Mouse (Mus musculus) stomach, embryonic 15.5 days (tissue): ENCODE measurements around the gene Adamts3. TPM values are rescaled to one million over a fixed set of nuclear protein-coding genes. Genes with fewer than 3 reads are reported as not detected.

Experiments used
- ATAC-seq: fragments of 200-750 bp; cut with Nextera tagmentation; 2 replicates; pipeline ENCODE4 v1.8.0; 2017; ENCODE audit warnings: low read depth, moderate number of reproducible peaks, moderate TSS enrichment; ENCODE audit not compliant: insufficient read depth, low FRiP score
- H3K27ac ChIP-seq: fragments of 300-500 bp; sonication (generic); 2 replicates; pipeline ENCODE4 v1.5.1; 2015; ENCODE audit warnings: mild to moderate bottlenecking, inconsistent platforms
- H3K27me3 ChIP-seq: fragments of 300-500 bp; sonication (generic); replicated peaks from 2 replicates; pipeline ENCODE4 v1.6.1; 2015; ENCODE audit warnings: inconsistent platforms
- H3K36me3 ChIP-seq: fragments of 300-500 bp; sonication (generic); 2 replicates; pipeline ENCODE4 v1.6.1; 2015; ENCODE audit warnings: inconsistent platforms
- H3K4me1 ChIP-seq: fragments of 300-500 bp; sonication (generic); 2 replicates; pipeline ENCODE4 v1.6.1; 2015; ENCODE audit warnings: inconsistent platforms
- H3K4me2 ChIP-seq: fragments of 300-500 bp; sonication (generic); 2 replicates; pipeline ENCODE4 v1.6.1; 2015; ENCODE audit warnings: mild to moderate bottlenecking, inconsistent platforms
- H3K4me3 ChIP-seq: fragments of 300-500 bp; sonication (generic); replicated peaks from 2 replicates; pipeline ENCODE4 v1.5.1; 2015; ENCODE audit warnings: inconsistent platforms
- H3K9ac ChIP-seq: fragments of 300-500 bp; sonication (generic); 2 replicates; pipeline ENCODE4 v1.6.1; 2015; ENCODE audit warnings: inconsistent platforms
- H3K9me3 ChIP-seq: fragments of 300-500 bp; sonication (generic); 2 replicates; pipeline ENCODE4 v1.6.1; 2016; ENCODE audit warnings: inconsistent platforms
- WGBS: fragments of 180-500 bp; shearing (Covaris S2); methylation state at CpG from one replicate; pipeline ENCODE4 v1.1.7; 2015; 5-methylcytosine and 5-hydroxymethylcytosine counted together
- polyA plus RNA-seq: library from polyadenylated mRNA; unstranded; fragments of >200 nt; fragmentation: Nextera tagmentation; extraction: Ambion mirVana; gene quantifications from 2 replicates; pipeline ENCODE4 v1.2.1, GENCODE M21; 2015

Gene Adamts3
- polyA plus RNA-seq, 1 experiment from 2014 or later = 2.2 TPM

GRCm38 (mm10) chr5:89881425-89881824, 1.7 kb downstream of the Adamts3 start:
- Histone ChIP-seq H3K4me1 (0 out of 2 replicates have a peak, but pooled peaks cover 2% of the 10 kb centered on the region), H3K4me3 (0 out of 2 replicates have a peak overlapping the region, but pooled peaks have one; percentile 75)
- 46% methylated on average over 4 of the region's 4 CpGs for WGBS

DNA sequence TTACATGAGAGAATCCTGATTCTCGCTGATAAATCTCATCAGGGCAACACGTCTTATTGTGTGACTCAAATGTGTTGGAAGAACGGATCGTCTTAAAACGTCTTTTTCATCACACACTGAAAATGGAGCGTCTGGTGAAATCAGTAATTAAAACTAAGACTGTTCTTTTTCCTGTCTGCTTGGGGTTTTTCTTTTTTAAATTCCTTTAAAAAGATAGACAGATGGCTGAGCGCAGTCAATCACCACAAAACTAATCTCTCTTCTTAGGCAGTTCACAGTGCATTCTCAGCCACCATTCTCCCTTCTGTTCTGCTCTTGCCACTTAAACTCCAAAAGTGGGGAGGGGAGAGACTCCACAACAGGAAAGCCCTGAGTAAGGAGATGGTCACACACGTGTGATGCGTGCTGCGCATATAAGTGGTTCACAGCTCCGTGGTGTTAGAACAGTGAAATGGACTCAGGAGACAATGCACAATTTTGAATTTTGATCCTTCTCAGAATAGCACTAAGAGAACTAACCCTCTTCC, 4.2 kb downstream of the Adamts3 start:
- 79% methylated on average over 11 of the region's 11 CpGs for WGBS
- 0 out of 2 replicates have a peak, but pooled peaks cover 2% of the 10 kb centered on the region for H3K4me1 ChIP-seq
- no peak overlapping the region for H3K27ac ChIP-seq
- H3K9ac ChIP-seq = no peak overlapping the region
- H3K9me3 ChIP-seq = no peaks in the 10 kb centered on the region
- no peaks in the 10 kb centered on the region for H3K27me3 ChIP-seq
- H3K4me2 ChIP-seq = no peak overlapping the region
- no peaks in the 10 kb centered on the region for H3K36me3 ChIP-seq
- no peak for ATAC-seq
- H3K4me3 ChIP-seq = no peak overlapping the region

More at GRCm38 (mm10) chr5:89881425-89881824, 1.7 kb downstream of the Adamts3 start:
- Histone ChIP-seq H3K9ac (no peak overlapping the region), H3K9me3 (no peaks in the 10 kb centered on the region), H3K27me3 (no peaks in the 10 kb centered on the region), H3K4me2 (peak overlapping the region; percentile 100), H3K27ac (no peak overlapping the region), H3K36me3 (no peaks in the 10 kb centered on the region)
- ATAC-seq = no peak

GRCm38 (mm10) chr5:89872661-89873060, 10.5 kb downstream of the Adamts3 start:
- Histone ChIP-seq H3K27ac (no peak overlapping the region), H3K4me3 (no peak overlapping the region), H3K4me2 (no peak overlapping the region), H3K36me3 (no peaks in the 10 kb centered on the region), H3K9ac (no peak overlapping the region), H3K9me3 (no peaks in the 10 kb centered on the region), H3K4me1 (no peaks in the 10 kb centered on the region), H3K27me3 (no peaks in the 10 kb centered on the region)
- no peak for ATAC-seq
- 41% methylated on average over 2 of the region's 2 CpGs for WGBS

GRCm38 (mm10) chr5:89859603-89860002, 23.5 kb downstream of the Adamts3 start:
- Histone ChIP-seq H3K36me3 (no peaks in the 10 kb centered on the region), H3K27me3 (no peaks in the 10 kb centered on the region), H3K4me1 (no peaks in the 10 kb centered on the region), H3K4me2 (no peak overlapping the region), H3K9ac (no peak overlapping the region), H3K27ac (no peak overlapping the region), H3K4me3 (no peak overlapping the region), H3K9me3 (no peaks in the 10 kb centered on the region)
- WGBS = 76% methylated on average over 4 of the region's 4 CpGs
- ATAC-seq = no peak

DNA sequence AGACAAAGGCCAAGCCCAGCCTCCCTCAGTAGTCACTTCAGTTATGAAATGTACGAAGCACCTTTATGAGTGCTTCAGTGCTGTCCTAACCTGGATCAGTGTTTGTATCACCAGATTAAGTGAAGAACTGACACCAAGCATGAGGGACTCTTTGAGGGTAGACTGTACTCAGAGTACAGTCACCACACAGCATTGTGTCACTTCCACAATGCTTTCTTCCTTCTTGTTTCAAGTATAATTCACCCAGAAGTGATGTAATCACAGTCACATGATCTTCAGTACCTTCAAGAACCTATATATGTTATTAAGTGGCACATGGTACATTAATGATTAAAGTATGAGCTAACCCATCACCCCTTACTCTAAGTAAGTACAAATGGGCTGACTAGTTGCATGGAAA, 24.3 kb downstream of the Adamts3 start:
- Histone ChIP-seq H3K36me3 (no peaks in the 10 kb centered on the region), H3K9ac (no peak overlapping the region), H3K9me3 (no peaks in the 10 kb centered on the region), H3K4me1 (no peaks in the 10 kb centered on the region), H3K4me2 (no peak overlapping the region), H3K27ac (no peak overlapping the region), H3K27me3 (no peaks in the 10 kb centered on the region), H3K4me3 (no peak overlapping the region)
- 86% methylated on average over 1 of the region's 1 CpGs for WGBS
- ATAC-seq = no peak

- Histone ChIP-seq H3K4me2 (no peak overlapping the region), H3K27ac (no peak overlapping the region), H3K4me3 (no peak overlapping the region), H3K36me3 (no peaks in the 10 kb centered on the region), H3K27me3 (no peaks in the 10 kb centered on the region), H3K9me3 (no peaks in the 10 kb centered on the region), H3K4me1 (0 out of 2 replicates have a peak, but pooled peaks cover 3% of the 10 kb centered on the region), H3K9ac (no peak overlapping the region)
- 54% methylated on average over 1 of the region's 1 CpGs for WGBS
- ATAC-seq = no peak
Observed at GRCm38 (mm10) chr5:89846551-89846950, 36.6 kb downstream of the Adamts3 start.

- H3K9ac ChIP-seq = no peak overlapping the region
- ATAC-seq = peak; percentile 77
Observed at GRCm38 (mm10) chr5:89844354-89844753, 38.8 kb downstream of the Adamts3 start.

DNA sequence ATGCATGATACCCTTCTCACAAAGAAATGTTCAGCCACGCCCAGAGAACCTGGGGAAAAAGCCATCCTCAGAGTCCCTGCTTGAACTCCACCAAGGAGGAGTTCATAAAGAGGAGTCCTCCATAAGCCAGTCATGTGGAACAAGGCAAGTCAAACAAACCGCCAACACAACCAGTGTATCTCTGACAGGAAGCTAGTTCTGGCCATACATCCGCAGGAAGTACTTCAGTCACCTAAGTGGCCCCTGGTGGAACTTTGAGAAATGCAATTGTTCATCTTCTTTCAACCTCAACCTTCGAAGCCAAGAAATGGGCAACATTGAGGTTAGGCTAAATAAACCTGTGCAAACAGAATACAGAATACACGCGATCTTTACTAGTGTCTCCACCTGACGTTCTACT, 39.7 kb downstream of the Adamts3 start:
- H3K9me3 ChIP-seq = no peaks in the 10 kb centered on the region
- H3K4me3 ChIP-seq = no peak overlapping the region
- no peak overlapping the region for H3K4me2 ChIP-seq
- WGBS = 83% methylated on average over 7 of the region's 7 CpGs
- H3K9ac ChIP-seq = no peak overlapping the region
- ATAC-seq = no peak
- no peaks in the 10 kb centered on the region for H3K36me3 ChIP-seq
- H3K27ac ChIP-seq = no peak overlapping the region
- 0 out of 2 replicates have a peak, but pooled peaks cover 3% of the 10 kb centered on the region for H3K4me1 ChIP-seq
- no peaks in the 10 kb centered on the region for H3K27me3 ChIP-seq

More at GRCm38 (mm10) chr5:89844354-89844753, 38.8 kb downstream of the Adamts3 start:
- Histone ChIP-seq H3K27me3 (no peaks in the 10 kb centered on the region), H3K4me1 (0 out of 2 replicates have a peak, but pooled peaks cover 3% of the 10 kb centered on the region), H3K4me3 (no peak overlapping the region), H3K9me3 (no peaks in the 10 kb centered on the region), H3K36me3 (no peaks in the 10 kb centered on the region), H3K4me2 (no peak overlapping the region), H3K27ac (no peak overlapping the region)
- WGBS = 18% methylated on average over 5 of the region's 5 CpGs

GRCm38 (mm10) chr5:89839627-89840026, 43.5 kb downstream of the Adamts3 start:
- H3K9ac ChIP-seq = no peak overlapping the region
- no peak for ATAC-seq
- 0 out of 2 replicates have a peak, but pooled peaks cover 3% of the 10 kb centered on the region for H3K4me1 ChIP-seq
- no peak overlapping the region for H3K27ac ChIP-seq
- H3K27me3 ChIP-seq = no peaks in the 10 kb centered on the region
- H3K36me3 ChIP-seq = no peaks in the 10 kb centered on the region
- WGBS = 58% methylated on average over 4 of the region's 4 CpGs
- H3K4me3 ChIP-seq = no peak overlapping the region
- H3K9me3 ChIP-seq = no peaks in the 10 kb centered on the region
- H3K4me2 ChIP-seq = no peak overlapping the region

DNA sequence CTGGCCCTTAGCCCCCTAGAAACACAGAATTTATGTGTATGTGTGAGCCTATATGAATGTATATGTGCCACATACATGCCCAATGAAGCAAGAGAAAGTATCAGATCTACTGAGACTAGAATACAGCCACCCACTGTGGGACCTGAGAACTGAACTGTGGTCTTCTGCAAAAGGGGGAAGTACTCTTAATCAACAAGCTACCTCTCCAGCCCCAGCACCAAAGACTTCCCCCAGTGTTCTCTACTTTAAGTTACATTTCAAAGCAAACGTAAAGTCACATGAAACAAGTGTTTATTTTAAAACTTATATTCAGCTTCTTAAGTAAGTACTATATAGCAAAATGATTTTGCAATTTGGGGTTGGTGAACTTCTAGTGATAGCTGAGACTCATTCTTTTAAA, 62.0 kb downstream of the Adamts3 start:
- Histone ChIP-seq H3K27me3 (no peaks in the 10 kb centered on the region), H3K27ac (no peak overlapping the region), H3K4me1 (no peaks in the 10 kb centered on the region), H3K4me3 (no peak overlapping the region), H3K36me3 (no peaks in the 10 kb centered on the region), H3K9me3 (no peaks in the 10 kb centered on the region), H3K4me2 (no peak overlapping the region), H3K9ac (no peak overlapping the region)
- no peak for ATAC-seq
- WGBS = 68% methylated on average over 1 of the region's 1 CpGs

GRCm38 (mm10) chr5:89819531-89819930, 63.6 kb downstream of the Adamts3 start:
- no peak overlapping the region for H3K27ac ChIP-seq
- H3K9me3 ChIP-seq = no peaks in the 10 kb centered on the region
- no peaks in the 10 kb centered on the region for H3K27me3 ChIP-seq
- no peak overlapping the region for H3K4me2 ChIP-seq
- no peak for ATAC-seq
- H3K9ac ChIP-seq = no peak overlapping the region
- H3K36me3 ChIP-seq = no peaks in the 10 kb centered on the region
- H3K4me1 ChIP-seq = no peaks in the 10 kb centered on the region
- no peak overlapping the region for H3K4me3 ChIP-seq
- WGBS = 24% methylated on average over 3 of the region's 3 CpGs

GRCm38 (mm10) chr5:89816610-89817009, 66.5 kb downstream of the Adamts3 start:
- Histone ChIP-seq H3K27me3 (no peaks in the 10 kb centered on the region), H3K4me2 (no peak overlapping the region), H3K4me3 (no peak overlapping the region), H3K9ac (no peak overlapping the region), H3K9me3 (no peaks in the 10 kb centered on the region), H3K27ac (0 out of 2 replicates have a peak overlapping the region, but pooled peaks have one; percentile 26), H3K36me3 (no peaks in the 10 kb centered on the region), H3K4me1 (no peaks in the 10 kb centered on the region)
- peak; percentile 92 for ATAC-seq
- WGBS = 56% methylated on average over 6 of the region's 6 CpGs

GRCm38 (mm10) chr5:89814552-89814951, 68.6 kb downstream of the Adamts3 start:
- Histone ChIP-seq H3K36me3 (no peaks in the 10 kb centered on the region), H3K9ac (no peak overlapping the region), H3K9me3 (no peaks in the 10 kb centered on the region), H3K4me2 (no peak overlapping the region), H3K27ac (no peak overlapping the region), H3K27me3 (no peaks in the 10 kb centered on the region), H3K4me3 (no peak overlapping the region), H3K4me1 (no peaks in the 10 kb centered on the region)
- 88% methylated on average over 3 of the region's 3 CpGs for whole genome bisulfite sequencing
- no peak for ATAC-seq
